Mouse (Mus musculus): ENCODE data around the gene Ppp2r5d.

Ppp2r5d gene

DNA sequence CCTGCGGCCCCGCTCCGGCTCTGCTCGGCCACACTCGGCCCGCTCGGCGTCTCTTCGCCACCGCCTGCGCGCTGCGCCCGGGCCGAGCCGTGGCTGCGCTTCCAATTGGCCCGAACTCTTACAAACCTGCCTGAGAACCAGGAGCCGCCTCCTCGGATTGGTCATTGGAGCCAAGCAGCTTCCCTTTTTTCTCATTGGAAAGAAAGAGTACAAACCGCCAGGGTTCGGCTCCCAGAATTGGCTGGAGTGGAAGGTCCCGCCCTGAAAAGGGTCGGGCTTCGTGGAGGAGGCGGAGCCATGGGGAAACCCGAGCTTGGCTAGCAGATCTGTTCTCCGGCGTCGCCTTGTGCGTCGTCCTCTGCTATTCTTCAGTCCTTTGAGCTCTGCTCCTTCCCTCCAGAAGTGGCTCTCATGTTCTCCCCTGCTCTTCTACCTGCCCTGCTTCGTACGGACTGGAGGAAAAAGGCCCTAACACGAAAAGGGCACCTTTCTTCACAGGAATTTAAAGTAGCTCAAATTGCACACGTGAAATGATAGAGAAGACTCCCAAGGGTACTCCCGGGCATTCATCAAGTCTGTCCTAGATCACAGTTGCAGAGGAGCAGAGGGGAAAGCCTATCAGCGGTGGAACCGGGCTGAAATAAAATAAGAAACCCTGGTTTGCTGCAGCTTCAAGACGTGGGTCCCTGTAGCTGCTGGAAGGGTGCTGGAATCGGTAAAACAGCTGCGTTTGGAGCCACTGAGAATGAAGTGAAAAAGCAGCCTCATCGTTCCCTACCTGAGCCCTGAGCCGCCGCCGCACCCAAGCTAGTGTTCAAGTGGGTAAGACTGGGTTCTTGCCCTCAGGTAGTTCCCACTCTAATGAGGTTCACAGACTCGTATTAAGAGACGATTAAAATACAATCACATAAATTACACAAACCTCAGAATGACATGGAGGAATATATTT is at the start of gene Ppp2r5d:
Gene Ppp2r5d, minus strand, starts transcription at position 225 of the 949 bp plus-strand sequence.
- 1% methylated on average over 48 of the region's 48 CpGs for WGBS

GRCm38 (mm10) chr17:46751794-46752556 is 47.1 kb upstream of the Ppp2r5d start, which contains the start of gene Cnpy3:
TSS of gene Cnpy3 (minus strand) at chr17:46752214.
- WGBS, result under 1% methylated on average over 57 of the region's 58 CpGs

GRCm38 (mm10) chr17:46751056-46751793 is 46.3 kb upstream of the Ppp2r5d start:
- 21% methylated on average over 16 of the region's 16 CpGs for WGBS

- WGBS, result 88% methylated on average over 4 of the region's 4 CpGs
These were observed 45.7 kb upstream of the Ppp2r5d start for GRCm38 (mm10) chr17:46750580-46750979.

DNA sequence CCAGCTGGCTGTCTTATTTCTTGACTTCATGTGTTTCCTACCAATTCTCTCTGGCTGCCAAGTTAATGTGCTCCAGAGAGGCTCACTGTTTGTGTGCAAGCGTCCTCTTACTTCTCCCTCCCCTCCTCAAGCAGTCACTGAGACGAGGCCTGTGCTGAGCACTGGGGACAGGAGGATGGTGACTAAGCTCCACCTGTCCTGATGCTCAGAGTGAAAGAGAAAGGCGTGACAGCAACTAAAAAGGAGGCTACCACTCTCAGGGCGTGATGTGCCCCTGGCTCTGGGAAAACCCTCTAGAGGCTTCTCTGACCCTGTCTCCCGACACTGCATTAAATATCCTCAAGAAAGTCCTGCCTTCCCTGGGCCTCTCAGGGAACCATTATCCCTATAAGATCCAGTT is 44.4 kb upstream of the Ppp2r5d start:
- WGBS, result 76% methylated on average over 5 of the region's 5 CpGs

DNA sequence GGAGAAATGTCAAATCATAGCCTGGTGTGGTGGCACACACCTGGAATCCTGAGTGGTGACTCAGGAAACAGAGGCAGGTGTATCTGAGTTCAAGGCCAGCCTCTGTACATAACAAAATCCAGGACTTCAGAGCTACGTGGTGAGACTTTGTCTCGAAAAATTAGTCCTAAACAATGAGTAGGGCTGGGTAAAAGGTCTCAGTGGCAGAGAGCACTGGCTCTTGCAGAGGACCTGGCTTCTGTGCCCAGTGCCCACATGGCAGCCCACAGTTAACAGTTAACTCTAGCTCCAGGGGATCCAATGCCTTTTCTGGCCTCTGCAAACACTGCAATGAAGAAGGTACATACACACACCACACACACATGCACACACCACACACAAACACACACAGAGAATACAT is 42.9 kb upstream of the Ppp2r5d start:
- WGBS, result 89% methylated on average over 2 of the region's 2 CpGs

- WGBS, result 73% methylated on average over 8 of the region's 8 CpGs
These were observed 42.3 kb upstream of the Ppp2r5d start for GRCm38 (mm10) chr17:46747234-46747633.

DNA sequence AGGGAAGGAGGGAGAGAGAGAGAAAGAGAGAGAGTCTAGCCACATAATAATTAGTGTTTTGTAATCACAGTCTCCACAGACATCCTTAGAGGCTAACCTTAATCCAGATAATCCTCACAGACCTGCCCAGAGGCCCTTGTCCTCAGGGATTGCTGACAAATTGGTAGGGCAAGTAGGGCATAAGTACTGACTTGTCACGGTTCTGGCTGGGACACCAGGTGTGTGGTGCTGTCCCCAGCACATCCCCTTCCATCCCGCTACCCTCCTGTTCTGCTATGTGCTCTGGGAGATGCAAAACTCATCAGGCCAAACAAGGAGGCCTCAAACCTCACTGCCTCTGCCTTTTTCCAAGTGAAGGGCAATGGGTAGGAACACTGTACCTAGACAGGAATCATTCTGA is 40.6 kb upstream of the Ppp2r5d start:
- 78% methylated on average over 2 of the region's 2 CpGs for WGBS

DNA sequence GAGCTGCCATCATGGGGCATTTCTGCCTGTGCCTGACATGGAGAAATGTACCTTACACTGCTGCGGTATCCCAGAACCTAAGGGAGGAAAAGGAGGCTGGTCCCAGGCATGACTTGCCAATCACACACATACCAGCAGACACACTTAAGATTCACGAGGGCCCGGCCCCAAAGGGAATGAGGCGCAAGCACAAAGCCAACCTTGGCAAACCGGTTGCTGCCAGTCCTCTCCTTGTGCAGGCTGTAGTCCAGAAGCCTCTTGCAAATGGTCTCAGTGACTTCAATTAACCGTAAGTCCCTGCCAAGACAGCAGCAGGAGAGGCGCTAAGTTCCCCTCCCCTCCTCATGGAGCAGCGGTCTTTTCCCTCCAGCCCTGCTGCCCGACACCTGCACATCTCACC is 38.1 kb upstream of the Ppp2r5d start:
- 65% methylated on average over 9 of the region's 9 CpGs for WGBS

DNA sequence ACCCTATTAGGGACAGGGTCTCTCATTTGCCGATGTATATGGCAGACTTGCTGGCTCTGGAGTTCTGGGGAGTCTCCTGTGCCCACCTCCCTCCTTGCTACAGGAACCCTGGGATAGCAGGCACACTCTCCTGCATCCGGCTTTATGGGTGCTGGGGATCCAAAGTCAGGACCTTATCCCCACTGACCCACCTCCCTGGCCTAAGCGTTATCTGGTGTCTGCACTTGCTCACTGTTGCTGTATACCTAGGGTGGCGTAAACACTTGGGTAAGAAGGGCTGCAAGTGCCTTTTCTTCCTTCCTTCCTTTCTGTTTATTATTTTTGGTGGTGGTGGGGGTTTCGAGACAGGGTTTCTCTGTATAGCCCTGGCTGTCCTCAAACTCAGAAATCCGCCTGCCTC is 36.4 kb upstream of the Ppp2r5d start:
- WGBS, result 96% methylated on average over 6 of the region's 6 CpGs

DNA sequence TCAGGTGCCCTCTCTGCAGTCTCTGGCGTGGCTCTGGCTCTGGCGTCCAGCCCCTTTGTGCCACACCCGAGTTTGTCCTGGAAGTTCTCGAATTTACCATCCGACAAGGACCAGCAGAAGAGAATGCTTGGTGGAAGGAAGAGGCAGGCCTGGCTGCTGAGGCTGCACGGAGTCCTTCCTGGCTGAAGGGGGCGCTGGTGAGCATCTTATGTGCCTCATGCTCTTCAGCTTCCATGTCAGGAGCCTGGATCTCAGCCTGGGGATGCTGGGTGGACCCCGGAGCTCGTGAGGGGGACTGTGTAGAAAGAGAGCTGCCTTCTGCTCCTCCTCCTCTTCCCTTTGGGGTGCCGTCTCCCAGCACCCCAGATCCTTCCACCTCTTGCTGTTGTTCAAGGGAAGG is 31.2 kb upstream of the Ppp2r5d start:
- WGBS, result 63% methylated on average over 10 of the region's 10 CpGs

DNA sequence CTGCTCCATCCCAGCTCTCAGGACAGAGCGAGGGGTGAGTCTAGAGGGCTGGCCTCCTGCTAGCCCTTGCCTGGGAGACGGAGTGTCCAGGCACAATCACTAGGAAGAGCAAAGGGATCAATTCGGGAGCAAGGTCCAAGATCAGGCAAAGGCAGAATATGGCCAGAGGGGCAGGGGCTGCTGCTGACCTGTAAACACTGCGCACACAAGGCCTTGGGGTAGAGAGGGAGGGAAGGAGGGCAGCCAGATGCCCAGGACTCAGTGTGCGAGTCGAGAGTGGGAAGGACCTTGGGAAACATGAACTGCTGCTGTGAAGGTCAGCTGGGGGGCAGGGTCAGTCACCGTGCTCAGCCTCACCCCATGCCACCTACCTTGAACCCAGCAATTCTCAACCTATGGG is 30.4 kb upstream of the Ppp2r5d start:
- 93% methylated on average over 7 of the region's 7 CpGs for WGBS

DNA sequence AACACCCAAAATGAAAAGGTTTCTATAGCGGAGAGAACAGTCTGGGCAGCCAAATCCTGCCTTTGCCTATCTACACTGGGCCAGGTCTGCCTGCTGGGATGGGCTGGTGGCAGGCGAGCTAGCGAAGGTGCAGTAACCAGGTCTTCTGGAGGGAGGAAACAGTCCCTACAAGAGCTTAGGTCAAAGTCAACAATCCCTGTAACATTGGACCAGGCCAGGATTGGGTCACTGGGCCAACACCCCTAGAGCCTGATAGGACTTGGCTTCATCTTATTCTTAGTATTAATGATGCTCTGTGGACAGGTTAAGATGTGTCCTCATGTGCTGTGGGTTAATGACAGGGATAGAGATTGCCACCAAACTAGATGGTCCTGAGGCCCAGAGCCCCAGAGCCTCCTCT is 29.1 kb upstream of the Ppp2r5d start:
- WGBS, result 95% methylated on average over 3 of the region's 3 CpGs

- WGBS, result 24% methylated on average over 24 of the region's 24 CpGs
These were observed 24.0 kb upstream of the Ppp2r5d start, which contains the start of gene Gnmt for GRCm38 (mm10) chr17:46728904-46729318. TSS of gene Gnmt (minus strand) at chr17:46729168.

GRCm38 (mm10) chr17:46728496-46728895 is 23.6 kb upstream of the Ppp2r5d start:
- WGBS, result 65% methylated on average over 11 of the region's 11 CpGs

DNA sequence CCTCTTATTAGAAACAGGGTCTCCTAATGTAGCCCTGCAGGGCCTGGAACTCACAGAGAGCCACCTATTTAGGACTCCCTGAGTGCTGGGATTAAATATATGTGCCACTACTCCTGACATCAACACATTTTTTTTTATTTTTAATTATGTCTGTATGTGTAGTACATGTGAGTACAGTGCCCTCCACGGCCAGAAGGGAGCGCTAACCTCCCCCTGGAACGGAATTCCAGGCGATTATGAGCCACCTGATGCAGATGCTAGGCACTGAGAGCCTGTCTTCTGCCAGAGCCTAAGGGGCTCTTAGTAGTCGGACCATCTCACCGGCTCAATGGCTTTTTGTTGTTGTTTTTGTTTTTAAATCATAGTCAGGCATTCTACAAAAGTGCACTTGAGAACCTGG is 23.1 kb upstream of the Ppp2r5d start:
- 45% methylated on average over 6 of the region's 6 CpGs for WGBS

DNA sequence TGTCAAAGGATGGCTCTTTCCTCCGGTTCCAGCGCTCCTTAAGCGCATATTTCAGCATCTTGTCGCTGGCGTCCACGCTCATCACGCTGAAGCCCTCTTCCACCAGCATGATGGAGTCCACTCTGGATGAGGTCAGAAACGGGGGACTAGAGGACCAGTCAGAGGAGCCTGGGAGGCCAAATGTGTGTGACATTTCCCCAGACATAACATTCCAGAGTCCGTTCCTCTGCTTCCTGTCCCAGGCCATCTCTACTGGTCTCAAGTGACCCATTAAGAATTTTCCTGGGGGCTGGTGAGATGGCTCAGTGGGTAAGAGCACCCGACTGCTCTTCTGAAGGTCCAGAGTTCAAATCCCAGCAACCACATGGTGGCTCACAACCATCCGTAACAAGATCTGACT is 22.4 kb upstream of the Ppp2r5d start:
- WGBS, result 97% methylated on average over 11 of the region's 11 CpGs

DNA sequence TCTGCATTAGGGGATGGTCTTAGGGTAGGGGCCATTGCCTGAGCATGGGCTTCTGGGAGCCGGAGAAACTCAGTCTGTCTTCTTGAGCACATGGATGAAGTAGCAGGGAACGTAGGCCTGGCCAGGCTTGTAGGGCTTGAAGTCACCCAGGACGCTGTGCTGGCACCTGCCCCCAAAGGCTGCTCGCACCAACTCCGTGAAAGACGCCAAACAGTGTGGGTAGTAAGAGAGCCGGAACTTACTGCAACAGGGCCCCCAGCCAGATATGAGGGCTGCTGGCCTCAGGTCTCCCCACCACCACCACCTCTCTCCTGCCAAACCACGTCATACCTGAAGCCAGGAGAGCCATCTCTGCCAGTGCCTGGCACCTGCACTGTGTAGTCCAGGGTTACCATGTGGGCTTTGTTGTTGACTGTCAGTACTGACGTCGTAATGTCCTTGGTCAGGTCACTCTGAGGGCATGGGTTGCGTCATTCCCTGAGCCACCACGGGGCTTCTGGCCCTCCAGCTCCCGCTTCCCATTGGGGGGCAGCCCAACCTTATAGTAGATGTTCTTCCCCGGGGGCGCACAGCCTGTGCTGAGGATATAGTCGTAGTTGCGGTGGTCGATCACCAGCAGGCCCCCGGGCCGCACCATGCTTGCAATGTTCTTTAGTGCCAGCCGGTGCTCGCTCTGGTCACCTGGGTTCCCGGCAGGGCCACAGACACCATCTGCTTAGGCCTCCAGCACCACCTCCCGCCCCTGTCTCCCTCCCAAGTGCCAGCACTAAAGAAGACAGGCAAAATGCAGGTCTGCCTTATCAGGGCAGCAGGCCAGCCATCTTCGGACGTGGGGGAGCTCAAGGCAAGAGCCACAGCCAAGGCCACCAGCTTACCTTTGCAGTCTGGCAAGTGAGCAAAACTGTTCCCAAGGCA is 21.1 kb upstream of the Ppp2r5d start:
- 92% methylated on average over 26 of the region's 26 CpGs for WGBS

DNA sequence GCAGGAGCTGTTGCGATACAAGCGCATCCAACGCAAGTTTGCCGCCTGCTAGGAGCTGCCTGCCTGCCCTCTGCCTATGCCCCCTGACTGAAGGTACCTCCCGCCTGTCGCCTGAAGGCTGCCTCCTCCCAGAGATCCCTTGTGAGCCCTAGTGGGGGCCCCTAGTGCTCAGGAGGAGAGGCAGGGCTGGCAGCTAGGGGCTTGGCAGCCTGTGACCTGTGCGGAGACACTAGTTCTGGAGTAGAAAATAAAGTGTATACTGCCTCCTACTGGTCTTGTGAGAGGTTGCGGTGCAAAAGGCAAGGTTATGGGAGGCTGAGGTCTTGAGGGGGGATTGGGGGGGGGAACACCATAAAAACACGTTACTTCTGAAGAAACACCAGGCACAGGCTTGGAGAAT is 20.4 kb upstream of the Ppp2r5d start:
- 67% methylated on average over 9 of the region's 9 CpGs for WGBS

GRCm38 (mm10) chr17:46724477-46725084 is 19.7 kb upstream of the Ppp2r5d start:
- 81% methylated on average over 20 of the region's 20 CpGs for WGBS
